Mouse (Mus musculus) brain, embryonic 14.5 days (tissue): ENCODE results near the gene Cldn22. TPM values are rescaled to one million over a fixed set of nuclear protein-coding genes. Genes with fewer than 3 reads are reported as not detected.

Experiments used
- DNase-seq: peaks from one replicate; pipeline ENCODE4 v3.0.0-alpha.2; 2011; ENCODE audit warnings: low read depth
- CTCF ChIP-seq: fragments of 200-500 bp; IDR thresholded peaks from 2 replicates; pipeline ENCODE4 v1.5.1; 2012; ENCODE audit warnings: inconsistent platforms, mild to moderate bottlenecking, moderate library complexity, borderline replicate concordance; ENCODE audit not compliant: insufficient read depth, insufficient read length; ENCODE audit errors: extremely low read depth
- POLR2A ChIP-seq: fragments of 200-500 bp; IDR thresholded peaks from 2 replicates; pipeline ENCODE4 v1.6.1; 2012; ENCODE audit warnings: mild to moderate bottlenecking, inconsistent platforms, borderline replicate concordance; ENCODE audit not compliant: poor library complexity, insufficient read depth, insufficient read length, severe bottlenecking; ENCODE audit errors: extremely low read depth
- polyA plus RNA-seq: library from polyadenylated mRNA; depleted of rRNA; stranded (reverse); fragments of >200 nt; gene quantifications from 2 replicates; pipeline ENCODE4 v1.2.3, GENCODE M21; 2012; rRNA removed

Gene Cldn22
- polyA plus RNA-seq: not detected in 2 replicates

- TF ChIP-seq CTCF (no peak), POLR2A (no peak)
- peak; percentile 50 for DNase-seq
These were observed at the start of gene Cldn22 for GRCm38 (mm10) chr8:47824182-47824581. TSS of gene Cldn22 (plus strand) at chr8:47824482.

- TF ChIP-seq CTCF (no peak), POLR2A (no peak)
- DNase-seq: no peak
These were observed 46.9 kb upstream of the Cldn22 start for GRCm38 (mm10) chr8:47777415-47777814.

GRCm38 (mm10) chr8:47779589-47779988, 44.7 kb upstream of the Cldn22 start:
- TF ChIP-seq POLR2A (no peak), CTCF (no peak)
- DNase-seq: no peak

GRCm38 (mm10) chr8:47781881-47782280, 42.4 kb upstream of the Cldn22 start:
- no peak for TF ChIP-seq POLR2A
- TF ChIP-seq CTCF: no peak

GRCm38 (mm10) chr8:47783544-47783943, 40.7 kb upstream of the Cldn22 start:
- TF ChIP-seq CTCF (no peak), POLR2A (no peak)
- no peak for DNase-seq

More at GRCm38 (mm10) chr8:47781881-47782280, 42.4 kb upstream of the Cldn22 start:
- DNase-seq: no peak

GRCm38 (mm10) chr8:47783944-47784343, 40.3 kb upstream of the Cldn22 start:
- no peak for DNase-seq
- TF ChIP-seq CTCF (no peak), POLR2A (no peak)

DNA sequence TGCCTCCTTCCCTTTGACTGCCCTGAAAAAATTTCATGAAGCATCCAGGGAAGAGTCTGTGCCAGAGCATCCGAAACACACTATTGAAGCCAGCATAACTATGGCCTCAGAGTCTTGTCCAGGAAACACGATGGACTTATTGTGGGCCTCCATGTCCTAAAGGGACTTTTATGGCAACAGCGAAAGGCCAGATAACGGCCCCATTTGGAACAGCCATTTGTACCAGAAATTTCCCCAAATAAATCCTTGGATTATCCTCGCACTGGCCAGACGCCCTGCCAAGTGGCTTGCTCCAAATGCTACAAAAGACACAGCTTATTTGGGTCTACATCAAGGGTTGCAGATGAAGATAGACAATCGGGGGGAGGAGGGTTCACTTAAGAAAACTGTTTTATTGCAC, 39.8 kb upstream of the Cldn22 start:
- DNase-seq: no peak
- TF ChIP-seq CTCF: no peak
- TF ChIP-seq POLR2A: no peak

- TF ChIP-seq POLR2A (no peak), CTCF (no peak)
- DNase-seq: no peak
These were observed 38.0 kb upstream of the Cldn22 start for GRCm38 (mm10) chr8:47786323-47786722.

DNA sequence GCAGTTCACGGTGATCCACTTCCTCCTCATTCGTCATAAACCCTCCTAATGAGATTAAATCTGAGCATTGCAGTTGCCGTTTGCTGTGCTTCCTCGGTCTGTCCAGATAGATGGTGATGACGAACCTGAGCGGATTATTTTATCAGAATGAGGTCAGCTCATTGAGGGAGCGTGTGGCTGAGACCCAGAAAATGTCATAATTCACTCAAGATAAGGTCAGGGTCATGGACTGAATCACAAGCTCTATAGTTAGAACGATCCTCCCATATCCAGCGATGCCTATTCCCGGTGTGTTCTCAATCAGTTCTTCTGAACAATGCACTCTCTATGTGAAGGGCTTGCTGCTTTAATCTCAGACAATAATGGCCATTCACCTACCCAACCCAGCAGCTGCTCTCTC, 36.6 kb upstream of the Cldn22 start:
- no peak for TF ChIP-seq CTCF
- no peak for TF ChIP-seq POLR2A
- peak; percentile 52 for DNase-seq

- peak; percentile 9 for DNase-seq
- TF ChIP-seq CTCF (no peak), POLR2A (no peak)
These were observed 32.3 kb upstream of the Cldn22 start for GRCm38 (mm10) chr8:47791986-47792385.

- TF ChIP-seq CTCF: no peak
- no peak for TF ChIP-seq POLR2A
These were observed 24.8 kb upstream of the Cldn22 start for GRCm38 (mm10) chr8:47799438-47799837.

GRCm38 (mm10) chr8:47802349-47802748, 21.9 kb upstream of the Cldn22 start:
- TF ChIP-seq POLR2A (no peak), CTCF (no peak)
- no peak for DNase-seq

More at GRCm38 (mm10) chr8:47799438-47799837, 24.8 kb upstream of the Cldn22 start:
- no peak for DNase-seq

- DNase-seq: no peak
- no peak for TF ChIP-seq CTCF
These were observed 20.0 kb upstream of the Cldn22 start for GRCm38 (mm10) chr8:47804262-47804661.

DNA sequence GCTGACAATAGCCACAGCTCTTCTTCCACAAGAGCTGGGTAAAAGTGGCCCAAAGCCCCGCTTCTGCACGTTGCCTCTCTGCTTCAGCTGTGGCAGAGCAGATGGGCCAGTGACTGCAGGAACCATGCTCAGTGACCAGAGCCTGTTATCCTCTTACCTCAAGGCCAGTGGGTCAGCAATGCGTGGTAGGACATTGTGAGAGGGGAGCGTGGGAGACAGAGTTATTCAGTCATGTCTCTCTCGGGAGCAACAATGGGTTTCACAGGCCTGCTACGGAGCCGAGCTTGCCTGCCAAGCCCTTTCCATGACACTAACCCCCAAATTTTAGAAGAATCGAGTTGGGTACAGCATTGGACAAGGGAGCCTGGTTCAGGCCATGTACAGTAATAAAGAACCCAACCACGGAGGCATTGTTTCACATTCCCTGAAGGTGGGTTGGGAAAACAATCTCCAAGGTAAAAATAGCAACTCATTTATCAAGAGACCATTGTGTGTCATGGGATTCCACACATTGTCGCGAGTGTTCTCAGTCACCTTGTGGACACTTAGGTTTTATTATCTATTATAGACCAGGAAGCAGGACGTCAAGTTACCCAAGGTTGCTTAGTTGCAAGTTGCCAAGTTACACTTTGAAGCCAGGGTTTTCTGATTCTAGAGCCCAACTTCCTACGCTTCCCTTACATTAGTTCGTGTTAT, 14.2 kb upstream of the Cldn22 start:
- TF ChIP-seq CTCF: no peak
- no peak for TF ChIP-seq POLR2A
- DNase-seq: no peak
